Mouse (Mus musculus) bone marrow macrophage, adult 2 months (primary cell): ENCODE results near the gene Trim17.

Source experiments
- CTCF ChIP-seq: IDR thresholded peaks from 2 replicates; pipeline ENCODE4 v1.5.1; 2012; ENCODE audit warnings: low read depth, mild to moderate bottlenecking, low read length, moderate library complexity
- POLR2A ChIP-seq: IDR thresholded peaks from 2 replicates; pipeline ENCODE4 v1.6.1; 2012; ENCODE audit warnings: mild to moderate bottlenecking, low read depth, low read length, borderline replicate concordance

DNA sequence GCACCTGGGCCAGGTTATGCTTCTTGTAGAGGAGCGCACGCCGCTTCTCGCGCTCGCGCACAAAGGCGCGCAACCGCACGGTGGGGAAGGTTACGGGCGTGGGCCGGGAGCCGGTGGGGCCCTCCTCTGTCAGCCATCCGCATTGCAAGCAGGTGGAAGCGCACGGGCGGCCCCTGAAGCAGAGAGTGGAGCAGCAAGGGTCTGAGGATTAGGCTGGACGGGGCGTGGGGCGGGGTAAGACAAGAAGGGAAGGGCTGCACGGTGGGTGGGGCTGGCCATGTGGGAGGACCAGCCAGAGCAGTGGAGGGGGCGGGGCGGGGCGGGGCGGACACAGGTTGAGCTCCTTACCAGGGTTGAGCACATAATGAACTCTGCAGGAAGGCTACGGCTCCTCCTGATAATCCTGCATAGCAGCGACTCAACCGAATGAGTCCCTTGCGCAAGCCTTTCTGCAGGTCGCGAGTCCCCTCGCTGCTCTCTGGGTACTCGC is 39.9 kb downstream of the Trim17 start:
- TF ChIP-seq POLR2A (no peak), CTCF (no peak)
